Mouse (Mus musculus): ENCODE measurements around the gene Tagln3.

The Tagln3 gene

GRCm38 (mm10) chr16:45718296-45718695, 6.1 kb downstream of the Tagln3 start:
- no peak for DNase-seq

- no peak for DNase-seq
Measured at GRCm38 (mm10) chr16:45714489-45715150, 9.8 kb downstream of the Tagln3 start.

GRCm38 (mm10) chr16:45713878-45714277, 10.5 kb downstream of the Tagln3 start:
- no peak for DNase-seq

- DNase-seq = no peak
Measured at GRCm38 (mm10) chr16:45713261-45713660, 11.1 kb downstream of the Tagln3 start.

- DNase-seq = no peak
Measured at GRCm38 (mm10) chr16:45711263-45711662, 13.1 kb downstream of the Tagln3 start.

- no peak for DNase-seq
Measured at GRCm38 (mm10) chr16:45699301-45699700, 25.1 kb downstream of the Tagln3 start.

GRCm38 (mm10) chr16:45697996-45698395, 26.4 kb downstream of the Tagln3 start:
- DNase-seq = no peak

GRCm38 (mm10) chr16:45695445-45696160, 28.8 kb downstream of the Tagln3 start:
- DNase-seq = no peak

GRCm38 (mm10) chr16:45693558-45693957, 30.9 kb downstream of the Tagln3 start, which contains the start of gene Tmprss7:
Gene Tmprss7, minus strand, starts transcription at chr16:45693658.
- no peak for DNase-seq

GRCm38 (mm10) chr16:45692851-45693250, 31.6 kb downstream of the Tagln3 start:
- DNase-seq = no peak

GRCm38 (mm10) chr16:45690178-45690577, 34.2 kb downstream of the Tagln3 start:
- DNase-seq = no peak

GRCm38 (mm10) chr16:45686833-45687232, 37.6 kb downstream of the Tagln3 start:
- DNase-seq = no peak

- no peak for DNase-seq
Measured at GRCm38 (mm10) chr16:45685295-45685694, 39.1 kb downstream of the Tagln3 start.

GRCm38 (mm10) chr16:45684815-45685214, 39.6 kb downstream of the Tagln3 start:
- peak in 1 of 2 experiments; percentile 61 for DNase-seq

GRCm38 (mm10) chr16:45676462-45676861, 47.9 kb downstream of the Tagln3 start:
- DNase-seq = no peak

- DNase-seq = no peak
Measured at GRCm38 (mm10) chr16:45670005-45670404, 54.4 kb downstream of the Tagln3 start.

GRCm38 (mm10) chr16:45668178-45668577, 56.2 kb downstream of the Tagln3 start:
- no peak for DNase-seq

- peak in 1 of 2 experiments; percentile 5 for DNase-seq
Measured at GRCm38 (mm10) chr16:45666136-45666535, 58.3 kb downstream of the Tagln3 start.

- no peak for DNase-seq
Measured at GRCm38 (mm10) chr16:45662381-45662780, 62.0 kb downstream of the Tagln3 start.

Measured in spleen, adult 18-20 months (tissue).